Mouse (Mus musculus) right cerebral cortex, postnatal 36 days (tissue): ENCODE measurements around the gene Slc17a8.

Experiments used
- DNase-seq, 2 experiments: peaks; one replicate each; pipeline ENCODE4 v3.0.0; 2022; ENCODE audit warnings: low spot score in 2 of 2, mixed read lengths in 1 of 2

Gene Slc17a8

DNA sequence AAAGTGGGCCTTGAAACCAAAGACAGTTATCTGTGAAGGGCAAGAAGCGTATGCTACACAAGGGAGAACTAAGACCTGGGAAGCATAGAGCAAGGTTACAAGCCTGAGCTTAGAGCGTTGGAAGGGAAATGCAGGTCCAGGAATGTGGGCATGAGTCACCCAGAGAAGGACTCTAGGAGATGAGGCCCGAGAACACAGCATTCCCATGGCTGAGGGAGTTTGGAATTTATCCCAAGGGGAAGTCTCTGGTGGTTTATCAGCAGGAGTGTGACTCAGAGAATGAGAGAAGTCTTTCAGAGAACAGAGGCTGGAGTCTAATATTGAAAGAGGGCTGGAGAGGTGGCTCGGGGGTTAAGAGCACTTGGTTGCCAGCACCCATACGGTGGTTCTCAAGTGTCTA, 94.0 kb downstream of the Slc17a8 start:
- DNase-seq: no peak

DNA sequence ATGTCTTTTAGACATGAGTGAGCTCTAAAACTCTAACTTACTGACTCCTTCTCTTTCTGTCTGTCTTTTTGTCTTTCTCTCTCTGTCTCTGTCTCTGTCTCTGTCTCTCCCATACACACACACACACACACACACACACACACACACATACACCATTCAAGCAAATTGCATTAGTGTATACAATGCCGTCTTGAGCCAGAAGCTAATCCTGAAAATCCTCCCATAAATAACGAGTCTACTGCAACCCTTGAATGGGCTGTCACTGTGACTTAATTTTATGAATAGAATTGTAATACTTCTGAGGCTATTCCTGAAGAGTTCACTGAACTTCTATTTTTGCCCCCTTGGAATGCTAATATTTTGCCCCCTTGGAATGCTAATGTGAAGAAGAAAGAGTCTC, 95.2 kb downstream of the Slc17a8 start:
- no peak for DNase-seq
